Mouse (Mus musculus) c-Kit-positive CD71-positive TER-119-positive erythroid progenitor cells, embryonic 14.5 days (primary cell): ENCODE measurements around the gene A030005K14Rik.

Source experiments
- DNase-seq: peaks from one replicate; pipeline ENCODE4 v3.0.0-alpha.2; 2013; ENCODE audit warnings: low spot score

A030005K14Rik gene

GRCm38 (mm10) chr1:83036892-83037667, 22.1 kb downstream of the A030005K14Rik start:
- DNase-seq = no peak

GRCm38 (mm10) chr1:83034509-83034908, 24.7 kb downstream of the A030005K14Rik start:
- DNase-seq = no peak

- DNase-seq = no peak
These were observed 26.7 kb downstream of the A030005K14Rik start for GRCm38 (mm10) chr1:83032508-83032907.

GRCm38 (mm10) chr1:83031950-83032349, 27.2 kb downstream of the A030005K14Rik start:
- no peak for DNase-seq

- DNase-seq = no peak
These were observed 42.6 kb downstream of the A030005K14Rik start for GRCm38 (mm10) chr1:83016556-83016955.

GRCm38 (mm10) chr1:83015329-83015879, 43.8 kb downstream of the A030005K14Rik start:
- DNase-seq = no peak

- DNase-seq = no peak
These were observed 44.7 kb downstream of the A030005K14Rik start for GRCm38 (mm10) chr1:83014477-83014876.
